Mouse (Mus musculus) brain, adult 2 months (tissue): ENCODE results near the gene Elmo1.
A peak's percentile ranks its signal among the peaks of the same experiment; 100 is the strongest.
"Not testable (repeated sequence)": the region's sequence is repeated elsewhere in the genome, so short reads cannot be mapped to it uniquely, and the experiment has no call there.

Source experiments
- DNase-seq: peaks from one replicate; pipeline ENCODE4 v3.0.0; 2011; ENCODE audit warnings: low read depth, low spot score

Gene Elmo1

GRCm38 (mm10) chr13:20606891-20607290, 516.5 kb downstream of the Elmo1 start:
- DNase-seq = peak; percentile 70

- DNase-seq = no peak
Measured at GRCm38 (mm10) chr13:20609003-20609688, 518.8 kb downstream of the Elmo1 start.

- DNase-seq = peak; percentile 40
Measured at GRCm38 (mm10) chr13:20615596-20616469, 525.4 kb downstream of the Elmo1 start.

GRCm38 (mm10) chr13:20619946-20620345, 529.5 kb downstream of the Elmo1 start:
- DNase-seq = peak; percentile 63

- DNase-seq = peak; percentile 71
Measured at GRCm38 (mm10) chr13:20623071-20623850, 532.9 kb downstream of the Elmo1 start.

GRCm38 (mm10) chr13:20627796-20628195, 537.4 kb downstream of the Elmo1 start:
- DNase-seq = no peak

GRCm38 (mm10) chr13:20632477-20632876, 542.1 kb downstream of the Elmo1 start:
- DNase-seq = no peak

GRCm38 (mm10) chr13:20634679-20635078, 544.3 kb downstream of the Elmo1 start:
- DNase-seq = not testable (repeated sequence)

- DNase-seq = peak; percentile 92
Measured at GRCm38 (mm10) chr13:20635646-20636045, 545.2 kb downstream of the Elmo1 start.
